Mouse (Mus musculus): ENCODE data around the gene Atad3a.

GRCm38 (mm10) chr4:155735788-155736187 is 25.1 kb downstream of the Atad3a start:
- TF ChIP-seq POLR2A (IDR thresholded peaks at IDR 0.05; ENCODE audit: control insufficient read depth in 1 of 2, insufficient read depth in 1 of 2, low read depth in 1 of 2, low read length in 2 of 2, poor library complexity in 1 of 2) (no peak), SMC3 (IDR thresholded peaks at IDR 0.05; ENCODE audit: low read depth, low read length) (no peak), MAX (IDR thresholded peaks at IDR 0.05; ENCODE audit: low read length) (no peak), NELFE (IDR thresholded peaks at IDR 0.05; ENCODE audit: low read depth, low read length) (no peak), CTCF (IDR thresholded peaks at IDR 0.05 in 2 of 3, conservative IDR thresholded peaks at IDR 0.05 in 1 of 3; ENCODE audit: control insufficient read depth in 1 of 3, insufficient read depth in 1 of 3, low read depth in 2 of 3, low read length in 3 of 3, poor library complexity in 1 of 3, severe bottlenecking in 1 of 3) (no peak), MAFK (IDR thresholded peaks at IDR 0.05; ENCODE audit: borderline replicate concordance, low read depth, low read length) (no peak)

Data from MEL (cell line).